Mouse (Mus musculus) midbrain, embryonic 10.5 days (tissue): ENCODE measurements around the gene Dynlt1a. TPM values are rescaled to one million over a fixed set of nuclear protein-coding genes. Genes with fewer than 3 reads are reported as not detected.
A peak's percentile ranks its signal among the peaks of the same experiment; 100 is the strongest.
"Not testable (repeated sequence)": the region's sequence is repeated elsewhere in the genome, so short reads cannot be mapped to it uniquely, and the experiment has no call there.

ENCODE experiments used
- DNase-seq: peaks from one replicate; pipeline ENCODE4 v3.0.0-alpha.2; 2017; ENCODE audit warnings: low spot score
- H3K27ac ChIP-seq: fragments of 300-500 bp; sonication (generic); replicated peaks from 2 replicates; pipeline ENCODE4 v1.5.1; 2016; ENCODE audit warnings: mild to moderate bottlenecking
- H3K27me3 ChIP-seq: fragments of 300-500 bp; sonication (generic); 2 replicates; pipeline ENCODE4 v1.6.1; 2016; ENCODE audit warnings: low read depth, mild to moderate bottlenecking; ENCODE audit not compliant: poor library complexity, severe bottlenecking
- H3K36me3 ChIP-seq: fragments of 300-500 bp; sonication (generic); 2 replicates; pipeline ENCODE4 v1.6.1; 2016; ENCODE audit warnings: mild to moderate bottlenecking, moderate library complexity
- H3K4me1 ChIP-seq: fragments of 300-500 bp; sonication (generic); 2 replicates; pipeline ENCODE4 v1.6.1; 2016
- H3K4me3 ChIP-seq: fragments of 300-500 bp; sonication (generic); 2 replicates; pipeline ENCODE4 v1.5.1; 2016; ENCODE audit warnings: mild to moderate bottlenecking, moderate library complexity
- H3K9me3 ChIP-seq: fragments of 300-500 bp; sonication (generic); replicated peaks from 2 replicates; pipeline ENCODE4 v1.6.1; 2016; ENCODE audit warnings: mild to moderate bottlenecking
- WGBS: fragments of 180-500 bp; shearing (Covaris S2); methylation state at CpG from one replicate; pipeline ENCODE4 v1.1.7; 2016; 5-methylcytosine and 5-hydroxymethylcytosine counted together
- polyA plus RNA-seq: library from polyadenylated mRNA; unstranded; fragments of >200 nt; fragmentation: Nextera tagmentation; extraction: Ambion mirVana; gene quantifications from 2 replicates; pipeline ENCODE4 v1.2.1, GENCODE M21; 2016

Dynlt1a gene
- polyA plus RNA-seq, 1 experiment from 2014 or later: 22.1 TPM

DNA sequence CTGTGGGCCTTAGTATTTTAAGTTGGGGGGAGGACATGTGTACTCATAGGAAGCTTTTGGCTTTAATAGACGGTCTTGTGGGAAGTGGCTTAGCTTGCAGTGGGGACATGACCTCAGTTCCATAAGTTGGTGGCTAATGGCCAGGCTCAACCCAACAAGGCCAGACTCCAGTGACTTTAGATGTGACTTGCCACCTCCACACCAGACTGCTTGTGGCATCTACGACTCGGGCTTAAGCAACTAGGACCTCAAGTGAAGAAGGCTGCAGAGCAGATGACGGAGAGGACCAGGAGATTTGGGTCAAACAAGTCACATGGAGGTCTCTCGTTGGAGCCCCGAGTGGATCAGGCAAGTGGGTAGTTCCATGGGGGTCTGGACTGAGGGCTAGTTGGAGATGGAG is 42.6 kb downstream of the Dynlt1a start:
- not testable (repeated sequence) for H3K4me1 ChIP-seq, H3K27me3 ChIP-seq, H3K9me3 ChIP-seq, H3K4me3 ChIP-seq, DNase-seq, H3K36me3 ChIP-seq, H3K27ac ChIP-seq
- 93% methylated on average over 4 of the region's 6 CpGs for WGBS

DNA sequence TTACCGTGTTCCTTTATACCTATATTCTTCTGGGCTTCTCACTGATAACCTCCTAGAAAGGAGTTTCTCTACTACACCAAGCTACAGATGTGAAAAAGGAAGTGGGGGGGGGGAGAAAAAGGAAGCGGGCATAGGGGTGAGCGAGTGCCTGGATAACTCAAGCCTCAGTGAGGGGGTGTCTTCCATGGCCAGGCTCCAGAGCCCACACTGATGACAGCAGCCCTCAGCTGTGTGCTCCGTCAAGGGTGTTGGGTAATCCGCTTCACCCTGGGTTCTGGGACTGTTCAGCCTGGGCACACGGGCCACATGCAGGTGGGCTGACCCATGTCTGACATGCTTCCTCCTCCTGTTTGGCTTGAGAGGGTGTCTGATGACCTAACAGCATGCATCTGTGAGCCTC is 45.3 kb downstream of the Dynlt1a start:
- H3K9me3 ChIP-seq, H3K36me3 ChIP-seq, H3K4me1 ChIP-seq, H3K27ac ChIP-seq, H3K4me3 ChIP-seq, DNase-seq, H3K27me3 ChIP-seq: not testable (repeated sequence)
- 87% methylated on average over 6 of the region's 6 CpGs for WGBS

DNA sequence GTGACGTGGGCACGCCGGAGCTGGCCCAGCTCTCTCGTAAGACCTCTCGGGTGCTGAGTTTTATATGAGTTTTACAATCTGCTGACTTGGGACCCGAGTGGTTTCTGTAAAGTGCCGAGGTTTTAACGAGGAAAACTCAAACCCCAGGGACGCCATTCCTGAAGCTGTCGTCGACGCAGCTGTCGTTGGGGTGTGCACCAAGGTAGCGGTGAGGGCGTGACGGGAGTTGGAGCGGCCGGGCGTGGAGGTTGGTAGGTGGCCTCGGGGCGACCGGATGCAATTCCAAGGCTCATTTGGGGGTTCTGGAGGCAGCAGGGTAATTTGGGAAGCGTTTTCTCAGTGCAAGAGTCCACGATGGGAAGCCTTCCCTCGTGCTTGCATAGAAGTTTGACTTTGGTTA is 46.5 kb downstream of the Dynlt1a start:
- H3K27me3 ChIP-seq, H3K9me3 ChIP-seq, H3K4me1 ChIP-seq, H3K36me3 ChIP-seq: not testable (repeated sequence)
- peak; percentile 37 for DNase-seq
- 2% methylated on average over 25 of the region's 25 CpGs for WGBS
- peak overlapping the region; percentile 57 for H3K4me3 ChIP-seq
- H3K27ac ChIP-seq: peak overlapping the region; percentile 78

DNA sequence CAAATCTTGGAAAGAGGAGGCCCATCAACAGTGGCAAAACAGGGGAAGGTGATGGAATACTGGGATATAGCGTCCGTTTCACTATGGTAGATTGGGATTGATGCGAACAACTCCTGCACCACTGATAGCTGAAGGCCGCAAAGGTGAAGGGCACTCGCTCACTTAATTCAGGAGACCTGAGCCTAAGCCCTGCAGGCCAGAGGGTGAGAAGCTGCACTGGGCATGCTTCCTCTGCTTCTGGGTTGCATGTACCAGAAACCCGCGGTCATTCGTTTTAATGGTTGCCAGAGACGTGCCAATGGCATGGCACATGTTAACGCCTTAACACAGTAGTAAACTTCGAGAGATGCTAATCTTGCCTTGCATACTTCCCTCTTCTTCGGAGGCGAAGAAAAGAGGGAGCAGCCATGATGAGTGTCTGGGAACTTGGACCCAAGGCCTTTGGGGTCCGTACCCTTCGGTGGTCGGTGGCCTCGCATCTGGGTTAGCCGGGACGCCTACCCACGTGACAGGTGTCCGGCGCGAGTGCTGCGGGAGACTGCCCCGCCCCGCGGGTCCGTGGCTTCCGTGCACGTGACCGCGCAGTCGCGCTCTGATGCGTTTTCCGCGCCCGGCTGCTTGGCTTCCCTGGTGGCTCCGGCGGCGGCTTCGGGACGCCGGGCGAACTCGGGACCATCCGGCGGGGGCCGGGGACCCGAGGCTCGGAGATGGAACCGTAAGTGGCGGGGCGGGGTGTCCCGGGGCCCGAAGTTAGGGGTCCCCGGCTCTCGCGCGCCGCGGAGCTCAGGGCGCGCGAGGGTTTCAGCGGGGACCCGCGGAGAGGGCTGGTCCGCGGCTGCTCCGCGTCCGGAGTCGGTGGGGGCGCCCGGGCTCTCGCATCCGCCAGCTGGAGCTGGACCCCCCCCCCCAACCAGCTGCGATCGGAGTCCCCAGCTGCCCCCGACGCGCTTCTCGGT is 47.1 kb downstream of the Dynlt1a start:
- WGBS: under 1% methylated on average over 76 of the region's 84 CpGs
- H3K27ac ChIP-seq: peak overlapping the region; percentile 78

DNA sequence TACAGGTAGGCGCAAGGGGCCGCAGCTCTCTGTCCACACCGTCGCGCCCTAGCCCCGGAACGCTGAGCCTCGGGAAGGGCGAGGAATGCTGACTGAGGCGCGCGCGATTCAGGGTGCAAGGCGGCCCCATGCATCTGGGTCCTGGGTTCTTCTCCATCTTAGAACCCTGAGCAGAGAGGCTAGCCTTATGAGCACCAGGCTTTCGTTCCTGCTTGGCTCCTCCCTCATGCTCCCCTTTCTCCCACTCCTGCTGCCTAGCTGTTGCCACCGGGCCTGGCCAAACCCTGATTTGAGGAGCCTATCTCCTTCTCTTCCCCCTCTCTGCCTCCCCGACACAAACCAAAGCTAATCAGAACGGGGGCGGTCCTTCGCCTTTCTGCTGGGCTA is 60.2 kb downstream of the Dynlt1a start:
- H3K27me3 ChIP-seq, H3K36me3 ChIP-seq, H3K27ac ChIP-seq, DNase-seq, H3K9me3 ChIP-seq, H3K4me1 ChIP-seq: not testable (repeated sequence)
- H3K4me3 ChIP-seq: peak overlapping the region; percentile 44
- 2% methylated on average over 20 of the region's 20 CpGs for WGBS

More for the DNA sequence above, 47.1 kb downstream of the Dynlt1a start:
- peak overlapping the region; percentile 57 for H3K4me3 ChIP-seq
- not testable (repeated sequence) for H3K27me3 ChIP-seq, H3K36me3 ChIP-seq, H3K9me3 ChIP-seq, H3K4me1 ChIP-seq
- peak; percentile 33 for DNase-seq

DNA sequence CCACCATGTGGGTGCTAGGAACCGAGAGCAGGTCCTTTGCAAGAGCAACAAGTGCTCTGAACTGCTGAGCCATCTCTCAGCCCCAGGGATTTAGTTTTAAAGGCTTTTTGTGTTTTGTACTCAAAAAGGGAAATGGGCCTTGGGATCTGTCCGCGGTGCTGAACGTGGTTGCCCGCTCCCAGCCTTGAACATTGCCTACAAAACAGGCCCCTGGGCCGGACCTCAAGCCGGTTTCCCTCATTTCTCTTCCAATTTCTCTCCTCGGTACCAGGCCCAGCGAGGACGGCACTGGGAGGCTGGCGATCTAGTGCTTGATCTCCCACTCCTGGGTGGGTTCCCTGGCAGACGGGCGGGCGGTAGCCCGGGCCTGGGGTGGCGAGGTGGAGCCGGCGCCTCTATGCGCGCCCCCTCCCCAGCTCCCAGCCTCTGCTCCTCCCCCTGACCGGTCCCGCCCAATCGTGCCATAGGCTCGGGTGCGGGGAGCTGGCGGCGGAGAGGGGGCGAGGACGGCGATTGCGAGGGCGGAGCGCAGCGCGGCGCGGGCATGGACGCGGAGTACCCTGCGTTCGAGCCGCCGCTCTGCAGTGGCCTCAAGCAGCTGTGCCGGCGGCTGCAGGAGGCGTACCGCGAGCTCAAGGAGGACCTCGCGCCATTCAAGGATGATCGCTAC is 60.8 kb downstream of the Dynlt1a start, which contains the start of gene Tmem181a:
Gene Tmem181a (plus strand): TSS at position 461 of the 670 bp plus-strand sequence.
- DNase-seq, H3K27me3 ChIP-seq, H3K9me3 ChIP-seq, H3K27ac ChIP-seq, H3K36me3 ChIP-seq, H3K4me1 ChIP-seq: not testable (repeated sequence)
- peak within 1 kb of the TSS; percentile 44 for H3K4me3 ChIP-seq
- WGBS: 0% methylated on average over 28 of the region's 51 CpGs

Other genes starting within 250 kb of the Dynlt1a start
- 7.0 and 7.5 TPM in 2 replicates for gene Serac1, start 237.8 kb downstream of the Dynlt1a start, polyA plus RNA-seq
- gene Gtf2h5, start 237.7 kb downstream of the Dynlt1a start, polyA plus RNA-seq: 165 and 177 TPM in 2 replicates
- gene Tulp4, start 211.1 kb downstream of the Dynlt1a start, polyA plus RNA-seq: 119 and 141 TPM in 2 replicates
- gene Tmem181a, start 60.6 kb downstream of the Dynlt1a start, polyA plus RNA-seq: 21.3 and 22.5 TPM in 2 replicates
- gene Dynlt1b, start 112.6 kb upstream of the Dynlt1a start, polyA plus RNA-seq: 527 and 611 TPM in 2 replicates